Mouse (Mus musculus) bone marrow macrophage, adult 2 months (primary cell): ENCODE measurements at regions not wholly inside any gene's neighbourhood (a gene's known extent, or its start where the extent isn't known, plus 50 kb on each side); places are given as distances from the start of the nearest gene placed in this dataset.

Source experiments
- H3K27ac ChIP-seq: 2 replicates; pipeline ENCODE4 v1.5.1; 2012; ENCODE audit warnings: low read depth, low read length; ENCODE audit not compliant: insufficient read depth
- H3K4me1 ChIP-seq: 2 replicates; pipeline ENCODE4 v1.6.1; 2012; ENCODE audit warnings: low read length; ENCODE audit not compliant: control insufficient read depth, insufficient read depth
- H3K4me3 ChIP-seq: 2 replicates; pipeline ENCODE4 v1.5.1; 2012; ENCODE audit warnings: mild to moderate bottlenecking, low read length, moderate library complexity; ENCODE audit not compliant: insufficient read depth
- CTCF ChIP-seq: IDR thresholded peaks from 2 replicates; pipeline ENCODE4 v1.5.1; 2012; ENCODE audit warnings: low read depth, mild to moderate bottlenecking, low read length, moderate library complexity
- POLR2A ChIP-seq: IDR thresholded peaks from 2 replicates; pipeline ENCODE4 v1.6.1; 2012; ENCODE audit warnings: mild to moderate bottlenecking, low read depth, low read length, borderline replicate concordance

- Histone ChIP-seq H3K27ac (no peak overlapping the region), H3K4me1 (no peaks in the 10 kb centered on the region), H3K4me3 (no peak overlapping the region)
- TF ChIP-seq CTCF: no peak
Observed at GRCm38 (mm10) chr13:102323876-102324275, 369.5 kb upstream of the Cd180 start.

GRCm38 (mm10) chr13:102326003-102326402, 367.4 kb upstream of the Cd180 start:
- H3K27ac ChIP-seq: no peak overlapping the region
- H3K4me1 ChIP-seq: no peaks in the 10 kb centered on the region
- no peak overlapping the region for H3K4me3 ChIP-seq
- TF ChIP-seq CTCF: no peak
- no peak for TF ChIP-seq POLR2A

GRCm38 (mm10) chr13:102326544-102326943, 366.8 kb upstream of the Cd180 start:
- no peak for TF ChIP-seq POLR2A
- no peak for TF ChIP-seq CTCF
- Histone ChIP-seq H3K4me3 (no peak overlapping the region), H3K4me1 (no peaks in the 10 kb centered on the region), H3K27ac (no peak overlapping the region)

GRCm38 (mm10) chr13:102333667-102334066, 359.7 kb upstream of the Cd180 start:
- no peak overlapping the region for H3K4me3 ChIP-seq
- no peaks in the 10 kb centered on the region for H3K4me1 ChIP-seq
- no peak for TF ChIP-seq POLR2A
- no peak for TF ChIP-seq CTCF
- H3K27ac ChIP-seq: no peak overlapping the region

- H3K4me1 ChIP-seq: no peaks in the 10 kb centered on the region
- H3K27ac ChIP-seq: no peak overlapping the region
- TF ChIP-seq CTCF: no peak
- TF ChIP-seq POLR2A: no peak
Observed at GRCm38 (mm10) chr13:102334131-102334534, 359.2 kb upstream of the Cd180 start.

GRCm38 (mm10) chr13:102343236-102343635, 350.1 kb upstream of the Cd180 start:
- Histone ChIP-seq H3K27ac (no peak overlapping the region), H3K4me3 (no peak overlapping the region), H3K4me1 (no peaks in the 10 kb centered on the region)
- TF ChIP-seq POLR2A: no peak

More at GRCm38 (mm10) chr13:102334131-102334534, 359.2 kb upstream of the Cd180 start:
- H3K4me3 ChIP-seq: no peak overlapping the region

GRCm38 (mm10) chr13:102344606-102345269, 348.6 kb upstream of the Cd180 start:
- Histone ChIP-seq H3K4me3 (no peak overlapping the region), H3K27ac (no peak overlapping the region), H3K4me1 (no peaks in the 10 kb centered on the region)
- TF ChIP-seq POLR2A (no peak), CTCF (no peak)

- Histone ChIP-seq H3K4me1 (no peaks in the 10 kb centered on the region), H3K4me3 (no peak overlapping the region), H3K27ac (no peak overlapping the region)
- TF ChIP-seq POLR2A: no peak
Observed at GRCm38 (mm10) chr13:102349493-102349892, 343.9 kb upstream of the Cd180 start.

- H3K4me1 ChIP-seq: no peaks in the 10 kb centered on the region
- no peak overlapping the region for H3K4me3 ChIP-seq
- TF ChIP-seq CTCF (no peak), POLR2A (no peak)
- no peak overlapping the region for H3K27ac ChIP-seq
Observed at GRCm38 (mm10) chr13:102352073-102352854, 341.1 kb upstream of the Cd180 start.

GRCm38 (mm10) chr13:102355569-102355968, 337.8 kb upstream of the Cd180 start:
- no peak for TF ChIP-seq CTCF
- no peak for TF ChIP-seq POLR2A
- H3K27ac ChIP-seq: no peak overlapping the region
- H3K4me3 ChIP-seq: no peak overlapping the region
- H3K4me1 ChIP-seq: no peaks in the 10 kb centered on the region

GRCm38 (mm10) chr13:102372451-102373082, 320.8 kb upstream of the Cd180 start:
- TF ChIP-seq POLR2A: no peak
- TF ChIP-seq CTCF: no peak

More at GRCm38 (mm10) chr13:102372451-102373082, 320.8 kb upstream of the Cd180 start:
- Histone ChIP-seq H3K27ac (no peak overlapping the region), H3K4me3 (no peak overlapping the region), H3K4me1 (no peaks in the 10 kb centered on the region)
